Mouse (Mus musculus) hematopoietic multipotent progenitor cell, adult 10-12 weeks (in vitro differentiated cells): ENCODE data around the gene Alkbh1. TPM values are rescaled to one million over a fixed set of nuclear protein-coding genes. Genes with fewer than 3 reads are reported as not detected.

Experiments
- polyA plus RNA-seq: library from polyadenylated mRNA; stranded (reverse); fragments of >175 nt; gene quantifications from 2 replicates; pipeline ENCODE4 v1.2.3, GENCODE M21; 2012; ENCODE audit warnings: low replicate concordance

Gene Alkbh1
- 26.5 and 27.7 TPM in 2 replicates for polyA plus RNA-seq

GRCm38 (mm10) chr12:87443700-87444122, at the start of gene Alkbh1, which contains the start of gene Slirp:
Gene Alkbh1 (minus strand): TSS chr12:87444017.
Gene Slirp (plus strand): TSS chr12:87443896.

GRCm38 (mm10) chr12:87471964-87472786, 28.4 kb upstream of the Alkbh1 start, which contains the start of gene Snw1:
Gene Snw1 (minus strand): TSS chr12:87472274.

GRCm38 (mm10) chr12:87388122-87388774, 55.6 kb downstream of the Alkbh1 start, which contains the start of gene Sptlc2:
Gene Sptlc2 (minus strand): TSS chr12:87388355.

Other genes with a start within 250 kb of the Alkbh1 start
- gene Samd15, start 244.3 kb downstream of the Alkbh1 start, polyA plus RNA-seq: 0.34 and 0.55 TPM in 2 replicates
- gene Tmed8, start 243.6 kb downstream of the Alkbh1 start, polyA plus RNA-seq: 5.2 and 5.5 TPM in 2 replicates
- 0.21 and 0.91 TPM in 2 replicates for gene Noxred1, start 205.3 kb downstream of the Alkbh1 start, polyA plus RNA-seq
- gene Vipas39, start 177.8 kb downstream of the Alkbh1 start, polyA plus RNA-seq: 1.9 and 2.3 TPM in 2 replicates
- 58.4 and 60.1 TPM in 2 replicates for gene Ahsa1, start 177.5 kb downstream of the Alkbh1 start, polyA plus RNA-seq
- gene Ism2, start 144.3 kb downstream of the Alkbh1 start, polyA plus RNA-seq: not detected in 2 replicates
- gene Sptlc2, start 55.7 kb downstream of the Alkbh1 start, polyA plus RNA-seq: 41.0 and 54.3 TPM in 2 replicates
- gene Slirp, start 121 bp downstream of the Alkbh1 start, polyA plus RNA-seq: 0.04 and 2.9 TPM in 2 replicates
- gene Snw1, start 28.3 kb upstream of the Alkbh1 start, polyA plus RNA-seq: 5.6 and 24.6 TPM in 2 replicates
- gene Gm5788, start 50.7 kb upstream of the Alkbh1 start, polyA plus RNA-seq: not detected in 2 replicates
- not detected in 2 replicates for gene Gm8300, start 70.3 kb upstream of the Alkbh1 start, polyA plus RNA-seq
- gene Oog1, start 158.7 kb upstream of the Alkbh1 start, polyA plus RNA-seq: not detected in 2 replicates
- gene Gm4027, start 174.9 kb upstream of the Alkbh1 start, polyA plus RNA-seq: not detected in 2 replicates
- gene Gm16381, start 200.6 kb upstream of the Alkbh1 start, polyA plus RNA-seq: not detected in 2 replicates